Mouse (Mus musculus) small intestine, adult 2 months (tissue): Measurements from ENCODE around the gene Kirrel3. TPM values are rescaled to one million over a fixed set of nuclear protein-coding genes. Genes with fewer than 3 reads are reported as not detected.

Source experiments
- H3K27ac ChIP-seq: fragments of 200-500 bp; 2 replicates; pipeline ENCODE4 v1.5.1; 2012; ENCODE audit warnings: low read depth, low read length, control low read depth, inconsistent platforms; ENCODE audit not compliant: insufficient read depth
- H3K27me3 ChIP-seq: fragments of 200-500 bp; 2 replicates; pipeline ENCODE4 v1.6.1; 2012; ENCODE audit warnings: mild to moderate bottlenecking, moderate library complexity, low read length, inconsistent platforms; ENCODE audit not compliant: control insufficient read depth, insufficient read depth
- H3K36me3 ChIP-seq: fragments of 200-500 bp; 2 replicates; pipeline ENCODE4 v1.6.1; 2012; ENCODE audit warnings: mild to moderate bottlenecking, low read length, control low read depth, inconsistent platforms; ENCODE audit not compliant: control insufficient read depth, insufficient read depth
- H3K4me1 ChIP-seq: fragments of 200-500 bp; 2 replicates; pipeline ENCODE4 v1.6.1; 2012; ENCODE audit warnings: low read length, inconsistent platforms, mixed read lengths; ENCODE audit not compliant: control insufficient read depth, insufficient read depth, insufficient read length
- H3K4me3 ChIP-seq: fragments of 200-500 bp; 2 replicates; pipeline ENCODE4 v1.5.1; 2012; ENCODE audit warnings: low read depth, mild to moderate bottlenecking, control low read depth, inconsistent platforms, low read length, moderate library complexity
- CTCF ChIP-seq: fragments of 200-500 bp; IDR thresholded peaks from 2 replicates; pipeline ENCODE4 v1.5.1; 2012; ENCODE audit warnings: low read depth, mild to moderate bottlenecking, control low read depth, inconsistent platforms, low read length, moderate library complexity, mixed read lengths; ENCODE audit not compliant: insufficient replicate concordance, insufficient read length; ENCODE audit errors: extremely low read depth
- POLR2A ChIP-seq: fragments of 200-500 bp; IDR thresholded peaks from 2 replicates; pipeline ENCODE4 v1.6.1; 2012; ENCODE audit warnings: low read depth, mild to moderate bottlenecking, control low read depth, inconsistent platforms, low read length, moderate library complexity
- WGBS: fragments of 180-500 bp; shearing (Covaris S2); methylation state at CpG from one replicate; pipeline ENCODE4 v1.1.7; 2018; 5-methylcytosine and 5-hydroxymethylcytosine counted together
- polyA plus RNA-seq: library from polyadenylated mRNA; depleted of rRNA; stranded (reverse); fragments of >200 nt; gene quantifications from 2 replicates; pipeline ENCODE4 v1.2.3, GENCODE M21; 2012

Gene Kirrel3
- polyA plus RNA-seq, 1 experiment: 0.22 TPM

DNA sequence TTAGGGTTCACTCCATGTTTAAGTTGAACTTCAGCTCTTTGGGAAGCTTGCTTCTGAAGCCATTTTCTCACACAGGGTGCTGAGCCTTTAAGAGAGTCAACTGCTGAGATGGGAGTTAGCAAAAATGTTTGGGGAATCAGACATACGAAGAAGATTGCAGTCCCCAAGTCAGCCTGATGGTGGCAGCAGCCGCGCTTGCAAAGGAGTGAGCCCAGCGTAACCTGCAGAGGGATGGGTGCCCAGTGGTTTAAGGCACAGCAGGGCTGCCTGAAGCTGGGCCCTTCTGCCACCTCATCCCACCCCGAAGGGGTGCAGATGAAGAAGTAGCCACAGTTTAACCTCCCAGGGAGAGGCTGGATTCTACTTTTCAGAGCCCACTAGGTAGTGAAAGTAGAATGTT lies 13.0 kb downstream of the Kirrel3 start:
- Histone ChIP-seq H3K27me3 (no peaks in the 10 kb centered on the region), H3K27ac (no peak overlapping the region), H3K4me1 (no peaks in the 10 kb centered on the region), H3K36me3 (no peaks in the 10 kb centered on the region), H3K4me3 (no peak overlapping the region)
- TF ChIP-seq POLR2A (no peak), CTCF (peak; percentile 66; the same call in 1 of the 2 replicates)
- WGBS: 7% methylated on average over 5 of the region's 5 CpGs

DNA sequence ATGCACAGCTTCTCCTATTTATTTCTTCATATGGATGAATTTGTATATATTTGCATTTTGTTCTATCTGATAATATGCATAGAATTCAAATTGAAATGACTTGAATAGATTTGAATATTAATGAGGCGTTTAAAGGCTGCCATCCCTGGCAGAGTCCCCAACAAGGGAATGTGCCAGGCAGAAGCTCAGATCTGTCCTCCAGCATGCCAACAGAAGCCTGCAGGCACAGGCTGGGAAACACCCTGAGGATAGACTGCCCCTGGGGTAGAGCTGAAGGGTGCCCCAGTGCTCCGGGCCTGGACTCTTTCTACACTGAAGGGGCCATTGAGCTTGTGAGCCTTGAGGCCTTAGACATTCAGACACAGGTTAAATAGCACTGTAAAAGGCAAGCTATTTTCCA lies 21.5 kb downstream of the Kirrel3 start:
- H3K4me1 ChIP-seq: no peaks in the 10 kb centered on the region
- no peak for TF ChIP-seq POLR2A
- H3K27me3 ChIP-seq: no peaks in the 10 kb centered on the region
- H3K36me3 ChIP-seq: no peaks in the 10 kb centered on the region
- H3K27ac ChIP-seq: no peak overlapping the region
- WGBS: 87% methylated on average over 2 of the region's 2 CpGs
- no peak overlapping the region for H3K4me3 ChIP-seq

DNA sequence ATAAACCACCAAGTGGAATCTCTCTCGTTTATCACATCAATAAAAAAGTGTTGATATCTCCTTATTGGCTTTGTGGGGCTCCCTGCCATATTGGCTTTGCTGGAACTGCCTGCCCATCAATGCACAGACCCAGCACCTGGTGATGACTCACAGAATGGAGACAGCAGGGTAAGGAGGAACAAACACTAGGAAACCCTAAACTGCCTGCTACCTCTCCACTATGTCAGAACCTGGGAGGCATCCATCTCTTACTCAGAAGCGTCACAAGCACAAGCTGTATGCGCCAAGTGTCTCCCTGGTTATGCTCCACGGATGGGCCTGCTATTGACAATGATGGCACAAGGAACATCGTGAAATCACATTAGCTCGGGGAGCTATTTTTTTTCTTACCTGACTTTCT lies 33.2 kb downstream of the Kirrel3 start:
- H3K4me3 ChIP-seq: no peak overlapping the region
- 67% methylated on average over 6 of the region's 6 CpGs for WGBS
- TF ChIP-seq CTCF (no peak), POLR2A (no peak)
- H3K36me3 ChIP-seq: no peaks in the 10 kb centered on the region
- H3K4me1 ChIP-seq: no peaks in the 10 kb centered on the region
- no peaks in the 10 kb centered on the region for H3K27me3 ChIP-seq
- H3K27ac ChIP-seq: no peak overlapping the region

DNA sequence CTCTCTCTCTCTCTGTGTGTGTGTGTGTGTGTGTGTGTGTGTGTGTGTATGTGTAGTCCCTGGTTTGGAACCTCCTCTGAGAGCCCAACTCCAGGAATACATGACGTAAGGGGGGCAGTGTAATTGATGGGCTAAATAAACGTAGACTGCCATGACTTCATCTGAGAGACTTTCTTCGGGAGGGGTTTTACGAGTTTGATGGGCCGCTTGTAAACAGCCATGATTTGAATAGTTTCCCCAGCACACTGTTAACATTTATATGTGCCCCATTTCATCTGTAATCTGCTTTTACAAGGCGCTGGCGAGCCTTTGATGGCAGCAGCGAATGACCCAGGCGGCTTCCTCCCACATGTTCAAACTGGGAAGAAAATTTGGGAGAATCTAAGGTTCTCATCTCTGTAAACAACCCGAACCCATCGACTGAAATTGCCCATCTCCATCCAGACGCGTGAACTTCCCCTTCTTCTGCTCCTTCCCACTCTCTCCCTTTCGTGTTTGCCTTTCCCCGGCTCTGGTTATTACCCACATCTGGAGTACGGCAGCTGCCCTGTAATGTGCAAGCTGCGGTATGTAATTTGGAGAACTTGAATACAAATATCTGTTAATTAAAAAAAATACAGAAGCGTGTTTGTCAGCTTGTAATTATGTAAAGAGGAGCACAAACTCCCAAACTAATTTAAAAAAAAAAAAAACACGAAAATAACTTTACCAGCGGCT lies 34.7 kb downstream of the Kirrel3 start:
- H3K4me1 ChIP-seq: no peaks in the 10 kb centered on the region
- no peaks in the 10 kb centered on the region for H3K36me3 ChIP-seq
- H3K4me3 ChIP-seq: no peak overlapping the region
- WGBS: 54% methylated on average over 20 of the region's 20 CpGs
- TF ChIP-seq CTCF (no peak), POLR2A (no peak)
- no peaks in the 10 kb centered on the region for H3K27me3 ChIP-seq
- no peak overlapping the region for H3K27ac ChIP-seq

DNA sequence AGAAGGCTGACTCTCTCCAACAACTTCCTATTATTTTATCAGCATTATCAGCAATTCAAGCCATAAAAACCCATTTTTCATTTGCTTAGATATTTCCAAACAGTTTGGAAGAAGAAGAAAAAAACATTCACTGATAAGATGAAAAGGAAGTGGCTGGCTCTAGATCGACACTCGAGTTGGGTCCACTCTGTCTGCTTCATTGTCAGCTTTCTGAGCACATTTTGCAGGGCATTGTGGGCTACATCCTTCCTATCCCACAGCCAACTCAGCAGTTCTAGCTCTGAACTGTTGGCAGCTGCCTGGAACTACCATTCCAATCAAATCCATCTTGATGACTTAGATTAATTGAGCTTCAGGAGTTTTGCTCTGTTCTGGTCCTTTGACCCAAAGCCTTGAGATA lies 40.0 kb downstream of the Kirrel3 start:
- TF ChIP-seq CTCF (no peak), POLR2A (no peak)
- Histone ChIP-seq H3K4me3 (no peak overlapping the region), H3K27ac (no peak overlapping the region), H3K27me3 (no peaks in the 10 kb centered on the region), H3K4me1 (no peaks in the 10 kb centered on the region), H3K36me3 (no peaks in the 10 kb centered on the region)
- 5% methylated on average over 2 of the region's 2 CpGs for WGBS

DNA sequence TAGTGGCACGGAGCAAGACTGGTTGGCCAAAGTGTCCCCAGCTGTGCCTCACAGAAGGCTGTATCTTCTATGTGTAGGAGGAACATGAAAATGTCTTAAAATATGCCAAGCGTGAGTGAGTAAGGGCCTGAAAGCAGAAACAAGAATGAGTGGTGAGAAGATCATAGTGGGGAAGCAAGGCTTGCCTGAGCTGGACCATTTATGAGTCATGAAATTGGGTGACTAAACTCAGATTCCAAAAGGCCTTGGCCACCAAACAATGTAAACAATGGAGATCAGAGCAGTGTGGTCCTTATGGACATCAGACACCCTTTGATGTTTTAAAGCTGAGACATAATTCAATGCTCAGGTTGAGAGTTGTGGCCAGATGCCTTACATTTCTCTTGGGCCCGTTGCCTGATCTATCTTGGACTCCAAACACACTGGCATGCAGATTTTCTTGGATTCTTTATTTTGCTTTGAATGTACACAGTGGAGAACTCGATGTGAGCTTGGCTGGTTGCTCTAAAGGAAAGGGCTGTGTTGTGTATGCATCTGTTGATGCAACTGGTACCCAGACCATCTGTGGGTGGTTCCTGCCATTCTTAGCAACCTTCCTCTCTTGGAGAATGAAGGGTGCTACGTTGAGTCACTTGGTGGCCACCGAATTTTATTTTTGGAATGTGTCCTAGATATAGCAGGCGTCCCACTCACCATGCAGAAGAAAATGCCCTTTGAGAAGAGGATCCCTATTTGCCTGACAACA lies 53.1 kb downstream of the Kirrel3 start:
- H3K27me3 ChIP-seq: no peaks in the 10 kb centered on the region
- H3K4me1 ChIP-seq: no peaks in the 10 kb centered on the region
- TF ChIP-seq POLR2A: no peak
- no peak for TF ChIP-seq CTCF
- no peak overlapping the region for H3K4me3 ChIP-seq
- H3K27ac ChIP-seq: no peak overlapping the region
- no peaks in the 10 kb centered on the region for H3K36me3 ChIP-seq
- WGBS: 67% methylated on average over 7 of the region's 7 CpGs

DNA sequence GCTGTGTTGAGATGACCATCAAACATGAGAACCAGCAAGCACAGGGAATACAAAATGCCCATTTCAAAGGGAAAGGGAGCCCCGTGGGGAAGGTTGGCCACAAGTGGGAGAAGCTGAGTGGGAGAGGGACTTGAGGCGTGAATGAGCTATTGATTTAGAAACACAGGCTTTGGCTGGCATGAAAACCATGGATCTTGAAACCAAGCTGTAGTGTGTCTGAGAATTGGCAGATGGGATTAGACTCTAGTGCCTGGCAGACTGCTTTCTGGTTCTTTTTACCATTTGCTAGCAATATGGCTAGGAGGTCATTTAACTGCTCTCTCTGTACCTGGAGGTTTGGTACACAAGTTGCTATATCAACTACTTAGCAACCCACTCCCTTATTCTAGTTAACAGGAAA lies 56.2 kb downstream of the Kirrel3 start:
- Histone ChIP-seq H3K27me3 (no peaks in the 10 kb centered on the region), H3K27ac (no peak overlapping the region), H3K4me3 (no peak overlapping the region), H3K4me1 (no peaks in the 10 kb centered on the region), H3K36me3 (no peaks in the 10 kb centered on the region)
- TF ChIP-seq CTCF (no peak), POLR2A (no peak)
- 71% methylated on average over 2 of the region's 2 CpGs for WGBS
